Mouse (Mus musculus): ENCODE data around the gene Abhd17b.
"Not testable (repeated sequence)": the region's sequence is repeated elsewhere in the genome, so short reads cannot be mapped to it uniquely, and the experiment has no call there.

The Abhd17b gene

GRCm38 (mm10) chr19:21652285-21653171 lies 457 bp upstream of the Abhd17b start, which contains the start of gene 1110059E24Rik:
Gene 1110059E24Rik, minus strand, starts transcription at chr19:21652976.
- DNase-seq: peak; percentile 93

DNA sequence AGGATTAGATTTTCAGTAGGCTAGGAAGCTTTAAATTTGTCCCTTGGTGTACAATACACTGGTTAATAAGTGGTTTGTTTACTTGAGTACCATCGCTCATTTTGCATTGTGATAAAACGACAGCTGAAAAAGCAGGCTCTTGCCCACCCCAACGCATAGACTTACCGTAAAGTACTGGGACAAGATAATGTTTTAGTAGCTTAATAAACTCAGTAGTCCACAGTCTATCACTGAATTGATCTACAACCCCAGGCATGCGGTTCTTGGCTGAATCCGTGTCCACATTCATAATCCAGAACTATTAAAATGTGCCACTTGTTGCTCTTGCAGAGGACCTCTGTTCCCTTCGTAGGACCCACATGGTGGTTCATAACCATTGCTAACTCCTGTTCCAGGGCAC lies 1.8 kb downstream of the Abhd17b start:
- no peak for DNase-seq

DNA sequence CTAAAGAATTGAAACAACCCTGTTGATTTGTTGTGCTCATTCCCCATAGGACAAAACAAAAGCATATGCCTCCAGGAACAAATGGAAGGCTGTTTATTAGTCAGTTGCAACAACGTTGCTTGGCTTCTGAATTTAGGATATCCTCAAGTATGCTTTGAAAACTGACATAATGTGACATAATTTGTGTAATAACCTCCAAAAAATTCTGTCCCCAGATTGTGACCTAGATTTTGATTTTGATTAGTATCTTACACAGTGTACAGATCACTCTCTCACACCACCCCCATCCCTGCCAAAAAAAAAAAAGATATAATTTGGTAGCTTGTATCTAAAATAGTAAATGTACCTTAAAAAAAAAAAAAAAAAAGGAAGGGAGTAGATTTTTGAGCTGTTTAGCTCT lies 7.7 kb downstream of the Abhd17b start:
- DNase-seq: no peak

DNA sequence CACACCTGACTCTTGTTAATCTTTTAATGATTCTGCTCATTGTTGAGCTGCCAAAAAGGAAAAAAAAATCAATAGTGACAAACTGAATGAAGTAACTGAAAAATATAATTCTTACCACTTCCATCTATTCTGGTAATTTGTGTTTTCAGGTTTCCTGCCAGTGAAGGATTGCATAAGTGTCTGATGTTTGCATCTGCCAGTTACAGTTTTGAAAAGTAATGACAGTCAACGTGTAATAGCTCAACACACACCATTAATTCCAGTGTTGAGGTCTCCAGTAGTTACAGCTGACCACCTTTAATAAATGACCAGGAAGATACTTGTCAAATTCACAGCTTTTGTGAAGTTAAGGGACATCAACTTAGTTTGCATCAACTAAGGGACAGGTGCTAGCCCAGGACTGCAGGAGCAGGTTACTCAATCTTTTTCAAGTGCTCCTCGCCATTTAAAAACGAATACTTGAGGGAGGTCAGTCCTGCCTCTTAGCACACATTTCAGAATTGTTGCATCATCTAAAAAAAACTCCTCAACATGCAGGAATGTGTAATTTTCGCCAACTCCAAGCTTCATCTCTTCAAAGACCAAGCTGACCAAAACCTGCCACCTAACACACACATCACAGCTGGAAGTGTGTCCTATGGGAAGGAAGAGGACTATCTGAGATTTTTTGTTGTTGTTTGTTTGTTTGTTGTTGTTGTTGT lies 10.9 kb downstream of the Abhd17b start:
- DNase-seq: no peak

GRCm38 (mm10) chr19:21669650-21670049 lies 16.7 kb downstream of the Abhd17b start:
- DNase-seq: no peak

GRCm38 (mm10) chr19:21674354-21675096 lies 21.5 kb downstream of the Abhd17b start:
- no peak for DNase-seq

GRCm38 (mm10) chr19:21680091-21680490 lies 27.1 kb downstream of the Abhd17b start:
- DNase-seq: no peak

GRCm38 (mm10) chr19:21680986-21681385 lies 28.0 kb downstream of the Abhd17b start:
- no peak for DNase-seq

DNA sequence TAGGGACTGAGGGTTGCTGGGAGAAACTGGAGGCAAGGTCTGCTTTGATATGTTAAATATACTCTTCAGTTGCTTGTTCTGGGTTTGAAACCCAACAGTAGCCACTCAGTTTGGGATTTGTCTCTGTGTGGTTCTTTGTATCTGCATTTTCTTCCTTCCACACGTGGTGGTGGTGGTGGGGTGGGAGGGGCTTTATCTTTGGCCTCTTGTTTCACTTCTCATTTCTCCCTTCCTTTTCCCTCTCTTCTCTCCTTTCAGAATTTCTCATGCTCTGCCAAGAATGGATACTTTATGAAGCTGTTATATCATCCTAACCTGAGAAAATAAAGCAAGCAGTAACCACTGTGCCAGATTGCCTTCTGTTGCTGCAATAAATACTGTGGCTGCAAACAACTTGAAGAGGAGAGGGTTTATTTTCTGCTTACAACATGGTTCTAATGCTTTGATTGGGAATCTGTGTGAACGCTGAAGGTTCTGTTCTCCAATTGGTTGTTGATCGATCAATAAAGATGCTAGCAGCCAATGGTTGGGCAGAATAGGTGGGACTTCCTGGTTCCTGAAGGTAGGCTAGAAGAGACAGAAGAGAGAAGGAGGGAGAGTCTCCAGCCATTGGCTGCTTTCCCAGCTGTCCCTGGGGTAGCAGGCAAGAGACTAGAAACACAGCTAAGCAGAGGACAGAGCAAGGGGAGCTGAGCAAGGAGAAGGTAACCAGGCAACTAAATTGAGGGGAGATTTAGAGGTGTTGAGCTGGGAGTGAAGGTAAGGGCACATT lies 60.5 kb downstream of the Abhd17b start:
- no peak for DNase-seq

DNA sequence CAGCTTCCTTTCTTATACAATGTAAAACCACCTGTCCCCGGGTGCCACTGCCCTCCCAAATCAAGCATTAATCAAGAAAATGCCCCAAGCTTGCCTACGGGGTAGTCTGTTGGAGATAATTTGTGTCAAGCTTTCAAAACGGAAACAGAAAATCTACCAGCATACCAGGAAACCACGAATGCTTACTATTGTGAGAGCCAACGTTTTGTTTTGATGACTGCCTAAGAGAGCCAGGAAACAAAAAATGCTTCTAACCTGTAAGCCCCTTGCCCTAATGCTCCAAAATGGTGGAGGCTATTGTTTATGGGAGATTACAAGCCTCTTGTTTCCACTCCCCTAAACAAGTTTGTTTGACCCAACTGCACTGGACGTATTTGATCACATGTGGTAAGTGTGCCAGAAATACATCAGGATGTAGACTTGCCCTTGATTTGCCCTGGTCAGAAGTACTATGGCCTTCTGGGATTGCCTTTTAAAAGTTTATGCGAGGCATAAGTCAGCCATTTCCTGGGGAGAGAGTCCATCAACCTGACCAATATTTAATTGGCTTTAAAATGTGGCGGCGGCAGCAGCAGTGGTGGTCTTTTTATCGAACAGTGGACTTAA lies 61.4 kb downstream of the Abhd17b start:
- DNase-seq: no peak

DNA sequence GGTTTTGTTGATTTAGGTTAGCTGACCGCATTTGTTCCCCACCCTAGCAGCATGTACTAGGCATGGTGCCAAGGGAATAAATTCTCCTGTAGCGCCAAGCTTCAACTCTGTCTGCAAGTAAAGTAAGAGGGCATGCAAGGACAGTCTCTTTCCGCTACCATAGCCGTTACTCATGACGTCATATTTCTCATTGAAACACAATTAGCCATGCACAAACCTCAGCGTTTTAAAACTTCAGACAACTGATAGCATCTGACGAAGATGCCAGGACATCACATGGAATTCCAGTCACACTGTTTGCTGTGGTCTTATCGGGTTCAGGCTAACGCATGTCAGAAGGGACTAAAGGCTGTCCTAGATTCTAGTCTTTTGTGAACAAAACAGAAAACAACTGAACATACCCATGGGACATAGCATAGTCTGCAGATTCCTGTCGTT lies 62.0 kb downstream of the Abhd17b start:
- no peak for DNase-seq

DNA sequence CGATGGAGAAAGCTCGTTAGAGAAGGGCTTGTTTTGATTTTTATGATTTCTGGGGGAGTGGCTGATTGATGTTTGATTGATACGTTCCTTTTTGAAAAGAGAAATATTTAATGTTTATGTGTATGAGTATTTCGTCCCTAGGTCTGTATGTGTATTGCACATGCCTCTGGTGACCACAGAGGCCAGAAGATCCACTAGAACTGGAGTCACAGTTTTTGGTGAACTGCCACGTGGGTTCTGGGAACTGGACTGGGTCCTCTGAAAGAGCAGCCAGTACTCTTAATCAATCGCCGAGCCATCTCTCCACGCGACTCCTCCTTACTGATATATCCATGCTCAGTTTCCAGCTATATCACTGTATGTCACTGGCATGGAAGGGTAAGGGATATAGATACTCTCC lies 62.5 kb downstream of the Abhd17b start:
- DNase-seq: no peak

GRCm38 (mm10) chr19:21716456-21716855 lies 63.5 kb downstream of the Abhd17b start:
- DNase-seq: peak; percentile 25

DNA sequence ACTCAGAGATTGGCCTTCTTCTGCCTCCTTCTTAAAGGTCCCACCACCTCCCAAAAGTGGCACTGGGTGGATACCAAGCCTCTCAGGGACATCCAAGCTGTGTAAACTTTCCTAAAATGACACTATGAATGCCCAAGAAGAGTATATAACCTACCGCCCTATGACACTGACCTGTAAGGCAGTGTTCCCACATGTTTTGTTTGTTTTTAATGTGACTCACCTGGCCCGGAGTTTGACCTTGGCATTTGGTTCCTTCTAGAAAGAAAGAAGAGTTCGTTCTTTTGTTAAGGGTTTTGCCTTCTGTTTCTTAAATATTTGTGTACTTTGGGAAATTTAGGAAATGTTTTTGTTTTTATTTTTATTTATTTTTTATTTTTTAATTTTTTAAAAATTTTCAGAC lies 66.2 kb downstream of the Abhd17b start:
- no peak for DNase-seq

- no peak for DNase-seq
Measured at GRCm38 (mm10) chr19:21720950-21721349, 68.0 kb downstream of the Abhd17b start.

DNA sequence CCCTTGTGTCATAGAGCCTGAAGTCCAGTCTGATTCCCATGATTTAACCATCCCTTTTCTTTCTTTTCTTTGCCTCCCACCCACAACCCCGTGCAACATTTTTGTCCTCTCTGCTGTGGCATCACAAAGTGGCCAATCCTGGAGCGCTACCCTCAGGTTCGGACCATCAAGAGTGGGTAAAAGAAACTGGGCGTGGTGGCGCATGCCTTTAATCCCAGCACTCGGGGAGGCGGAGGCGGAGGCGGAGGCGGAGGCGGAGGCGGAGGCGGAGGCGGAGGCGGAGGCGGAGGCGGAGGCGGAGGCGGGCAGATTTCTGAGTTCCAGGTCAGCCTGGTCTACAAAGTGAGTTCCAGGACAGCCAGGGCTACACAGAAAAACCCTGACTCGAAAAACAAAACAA lies 70.3 kb downstream of the Abhd17b start:
- not testable (repeated sequence) for DNase-seq

DNA sequence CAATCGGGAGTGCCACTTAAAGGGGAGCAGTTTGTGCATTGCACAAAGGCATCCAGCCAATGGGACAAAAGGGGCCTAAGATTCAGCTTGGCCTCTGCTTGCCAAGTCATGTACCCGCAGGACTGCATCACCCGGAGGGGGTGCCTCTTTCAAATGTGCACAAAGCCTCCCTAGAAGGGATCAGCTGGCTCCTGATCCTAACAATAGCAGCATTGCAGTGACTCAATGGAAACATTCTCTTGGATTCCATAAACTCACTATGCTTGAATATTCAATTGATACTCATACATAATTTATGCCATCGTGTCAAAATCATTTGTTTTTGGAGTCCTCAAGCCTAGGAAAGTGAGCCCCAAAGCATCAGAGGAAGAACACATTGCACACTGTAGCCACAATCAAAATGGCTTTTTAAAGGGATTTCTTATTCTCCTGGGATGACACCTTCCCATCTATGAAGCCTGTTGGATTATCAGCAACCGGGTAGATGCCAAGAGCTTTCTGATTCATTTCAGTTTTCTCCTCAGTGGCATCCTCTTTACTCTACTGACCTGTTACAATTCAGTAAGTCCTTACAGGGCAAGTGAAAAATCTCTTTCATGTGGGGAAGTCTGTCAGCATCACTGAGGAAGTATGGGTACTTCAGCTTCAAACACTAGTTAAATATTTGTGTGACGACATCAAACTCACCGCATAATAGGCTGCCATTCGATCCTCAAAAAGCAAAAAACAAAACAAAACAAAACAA lies 71.1 kb downstream of the Abhd17b start:
- no peak for DNase-seq

- no peak for DNase-seq
Measured at GRCm38 (mm10) chr19:21725168-21725567, 72.2 kb downstream of the Abhd17b start.

GRCm38 (mm10) chr19:21727081-21727480 lies 74.1 kb downstream of the Abhd17b start:
- no peak for DNase-seq

GRCm38 (mm10) chr19:21728342-21728741 lies 75.4 kb downstream of the Abhd17b start:
- DNase-seq: no peak

DNA sequence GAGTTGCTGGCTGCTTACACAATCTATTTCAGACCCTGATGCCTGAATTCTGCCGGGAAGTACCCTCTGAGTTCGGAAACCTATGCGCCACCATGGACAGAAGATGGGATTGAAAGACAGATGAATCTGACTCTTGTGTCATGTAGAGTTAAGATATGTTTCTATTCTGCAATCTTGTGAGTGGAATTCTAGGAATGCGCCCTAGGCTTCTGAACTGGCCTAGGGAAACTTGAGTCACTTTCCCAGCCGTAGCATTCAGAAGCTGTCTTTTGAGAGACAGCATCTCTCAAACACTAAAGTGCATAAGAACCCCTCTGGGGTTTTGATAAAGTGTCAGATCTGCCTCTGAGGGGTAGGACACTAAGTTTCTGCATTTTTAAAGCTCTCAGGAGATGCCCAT lies 78.9 kb downstream of the Abhd17b start:
- DNase-seq: no peak
